Mouse (Mus musculus) liver, embryonic 14.5 days (tissue): Measurements from ENCODE around the gene Ankrd34a.

Experiments
- CTCF ChIP-seq: IDR thresholded peaks from 2 replicates; pipeline ENCODE4 v1.5.1; 2016; ENCODE audit warnings: antibody characterized with exemption, low read depth, control low read depth
- EP300 ChIP-seq: IDR thresholded peaks from 2 replicates; pipeline ENCODE4 v1.6.1; 2016; ENCODE audit warnings: antibody characterized with exemption, low read depth

DNA sequence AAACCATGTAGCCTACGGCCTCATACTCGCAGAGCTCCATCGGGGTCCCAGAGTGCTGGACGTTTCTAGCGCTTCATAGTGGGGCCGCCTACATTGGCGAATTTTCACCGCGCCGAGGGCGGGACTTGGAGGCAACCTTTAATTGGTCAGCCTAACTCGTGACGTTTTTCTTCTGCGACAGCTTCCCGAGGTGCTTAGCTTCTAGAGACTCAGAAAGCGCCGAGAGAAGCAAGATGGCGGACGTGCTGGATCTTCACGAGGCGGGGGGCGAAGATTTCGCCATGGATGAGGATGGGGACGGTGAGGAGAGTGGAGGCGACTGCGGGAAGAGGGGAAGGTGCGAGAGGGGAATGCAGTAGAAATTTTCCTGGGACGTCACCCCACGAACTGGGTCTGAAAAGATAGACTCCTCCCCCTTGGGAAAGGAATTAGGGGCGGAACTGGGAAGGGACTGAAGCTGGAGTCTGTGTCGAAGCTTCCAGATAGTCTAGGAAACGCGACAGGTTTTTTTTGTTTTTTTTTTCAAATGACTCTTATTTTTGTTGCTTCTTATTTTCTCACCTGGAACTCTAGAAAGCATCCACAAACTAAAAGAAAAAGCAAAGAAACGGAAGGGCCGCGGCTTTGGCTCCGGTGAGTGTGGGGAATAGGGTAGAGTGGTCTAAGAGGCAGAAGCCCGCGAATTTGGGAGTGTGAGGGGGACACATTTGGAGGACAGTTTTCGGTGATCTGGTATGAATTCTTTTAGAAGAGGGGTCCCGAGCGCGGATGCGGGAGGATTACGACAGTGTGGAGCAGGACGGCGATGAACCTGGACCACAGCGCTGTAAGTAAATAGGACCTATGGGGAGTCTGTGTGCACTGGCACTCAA, 33.5 kb downstream of the Ankrd34a start, which contains the start of gene Rbm8a:
- TF ChIP-seq CTCF (no peak), EP300 (no peak)
